Mouse (Mus musculus) kidney, embryonic 14.5 days (tissue): ENCODE results near the gene Kcnj12. TPM values are rescaled to one million over a fixed set of nuclear protein-coding genes. Genes with fewer than 3 reads are reported as not detected.
A peak's percentile ranks its signal among the peaks of the same experiment; 100 is the strongest.

Experiments used
- ATAC-seq: fragments of 200-750 bp; cut with Nextera tagmentation; 2 replicates; pipeline ENCODE4 v1.8.0; 2017; ENCODE audit warnings: moderate number of reproducible peaks, mild to moderate bottlenecking, moderate TSS enrichment, moderate library complexity; ENCODE audit not compliant: low FRiP score, low TSS enrichment
- H3K27ac ChIP-seq: fragments of 300-500 bp; sonication (generic); 2 replicates; pipeline ENCODE4 v1.5.1; 2014; ENCODE audit warnings: low read depth, mild to moderate bottlenecking, low read length, moderate library complexity, mixed read lengths
- H3K27me3 ChIP-seq: fragments of 300-500 bp; sonication (generic); 2 replicates; pipeline ENCODE4 v1.6.1; 2014; ENCODE audit warnings: mild to moderate bottlenecking, low read length; ENCODE audit not compliant: control insufficient read depth, insufficient read depth
- H3K36me3 ChIP-seq: fragments of 300-500 bp; sonication (generic); 2 replicates; pipeline ENCODE4 v1.6.1; 2014; ENCODE audit warnings: low read length, mixed read lengths; ENCODE audit not compliant: control insufficient read depth, insufficient read depth
- H3K4me1 ChIP-seq: fragments of 300-500 bp; sonication (generic); 2 replicates; pipeline ENCODE4 v1.6.1; 2014; ENCODE audit warnings: low read length, mixed read lengths; ENCODE audit not compliant: control insufficient read depth, insufficient read depth
- H3K4me2 ChIP-seq: fragments of 300-500 bp; sonication (generic); replicated peaks from 2 replicates; pipeline ENCODE4 v1.6.1; 2014; ENCODE audit warnings: low read depth, mild to moderate bottlenecking, low read length
- H3K4me3 ChIP-seq: fragments of 300-500 bp; sonication (generic); 2 replicates; pipeline ENCODE4 v1.5.1; 2014; ENCODE audit warnings: mild to moderate bottlenecking, low read length
- H3K9ac ChIP-seq: fragments of 300-500 bp; sonication (generic); 2 replicates; pipeline ENCODE4 v1.6.1; 2014; ENCODE audit warnings: low read depth, mild to moderate bottlenecking, low read length, moderate library complexity
- H3K9me3 ChIP-seq: fragments of 300-500 bp; sonication (generic); 2 replicates; pipeline ENCODE4 v1.6.1; 2016; ENCODE audit warnings: low read length; ENCODE audit not compliant: control insufficient read depth
- WGBS: fragments of 180-500 bp; shearing (Covaris S2); extraction: QIAGEN DNeasy Blood & Tissue Kit; methylation state at CpG from one replicate; pipeline ENCODE4 v1.1.7; 2014; 5-methylcytosine and 5-hydroxymethylcytosine counted together
- polyA plus RNA-seq: library from polyadenylated mRNA; unstranded; fragments of >200 nt; fragmentation: Nextera tagmentation; extraction: Ambion mirVana; gene quantifications from 2 replicates; pipeline ENCODE4 v1.2.1, GENCODE M21; 2014

Kcnj12 gene
- polyA plus RNA-seq, 1 experiment from 2014 or later, result 0.32 TPM

DNA sequence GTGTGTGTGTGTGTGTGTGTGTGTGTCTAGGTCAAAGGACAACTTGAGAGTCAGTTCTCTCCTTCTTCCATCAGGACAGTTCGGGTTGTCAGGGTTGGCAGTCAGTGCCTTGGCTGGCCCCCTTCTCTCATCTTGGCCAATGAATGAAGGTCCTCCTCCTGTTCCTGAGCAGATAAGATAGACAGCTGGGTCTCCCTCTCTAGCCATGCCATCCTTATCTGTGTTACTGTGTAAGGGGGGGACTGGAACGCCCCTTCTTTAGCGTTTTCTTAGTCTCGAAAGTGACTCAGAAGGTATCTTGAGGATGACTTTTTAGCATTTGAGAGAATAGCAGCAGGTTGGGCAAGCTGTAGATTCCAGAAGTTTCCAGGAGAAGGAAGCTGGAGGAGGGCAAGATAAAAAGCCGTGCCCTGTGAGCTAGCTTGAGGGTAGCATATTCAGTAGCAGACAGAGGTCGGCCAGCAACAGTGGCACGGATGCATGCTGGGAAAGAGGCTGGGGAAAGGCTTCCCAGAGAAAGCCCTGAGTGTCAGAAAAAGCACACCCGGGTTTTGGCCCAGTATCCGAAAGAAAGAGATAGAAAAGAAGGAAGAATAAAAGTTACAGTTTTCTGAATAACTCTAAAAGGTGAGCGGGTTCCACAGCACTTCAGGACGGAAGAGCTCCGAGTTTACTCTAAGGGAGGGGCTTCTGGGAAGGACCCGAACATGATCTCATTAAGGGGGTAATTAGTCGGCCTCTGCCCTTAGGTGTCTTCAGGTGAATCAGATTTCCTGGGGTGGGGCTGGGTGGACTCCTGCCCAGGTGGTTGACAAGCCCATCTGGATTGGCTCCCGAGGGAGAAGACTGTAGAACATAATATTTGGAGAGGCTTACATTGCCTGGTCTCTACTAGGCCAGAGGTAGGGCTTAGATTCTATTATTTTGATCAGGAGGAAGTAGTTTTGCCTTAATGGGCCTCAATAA, 53.3 kb downstream of the Kcnj12 start:
- no peaks in the 10 kb centered on the region for H3K27me3 ChIP-seq
- no peak for ATAC-seq
- 73% methylated on average over 15 of the region's 15 CpGs for WGBS
- H3K4me2 ChIP-seq, result no peak overlapping the region
- H3K4me3 ChIP-seq, result no peak overlapping the region
- H3K9ac ChIP-seq, result no peak overlapping the region
- no peak overlapping the region for H3K27ac ChIP-seq
- H3K4me1 ChIP-seq, result 0 out of 2 replicates have a peak, but pooled peaks cover 3% of the 10 kb centered on the region
- no peaks in the 10 kb centered on the region for H3K9me3 ChIP-seq
- H3K36me3 ChIP-seq, result no peaks in the 10 kb centered on the region

DNA sequence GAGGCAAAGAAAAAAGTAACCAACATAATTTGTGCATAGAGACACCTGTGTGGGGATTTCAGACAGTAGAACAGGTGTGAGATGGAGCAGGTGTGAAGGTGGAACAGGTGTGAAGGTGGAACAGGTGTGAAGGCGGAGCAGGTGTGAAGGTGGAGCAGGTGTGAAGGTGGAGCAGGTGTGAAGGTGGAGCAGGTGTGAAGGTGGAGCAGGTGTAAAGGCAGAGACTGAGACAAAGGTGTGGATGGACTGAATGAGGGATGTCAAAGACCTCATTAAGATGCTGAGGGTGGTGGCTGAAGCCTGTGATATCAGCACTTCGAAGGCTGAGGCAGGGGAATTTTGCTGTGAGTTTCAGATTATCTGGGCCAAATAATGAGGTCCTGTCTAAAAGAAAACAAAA, 59.3 kb downstream of the Kcnj12 start:
- no peak overlapping the region for H3K9ac ChIP-seq
- H3K4me3 ChIP-seq, result no peak overlapping the region
- no peak overlapping the region for H3K4me2 ChIP-seq
- no peaks in the 10 kb centered on the region for H3K27me3 ChIP-seq
- H3K36me3 ChIP-seq, result no peaks in the 10 kb centered on the region
- WGBS, result 88% methylated on average over 2 of the region's 2 CpGs
- H3K4me1 ChIP-seq, result no peaks in the 10 kb centered on the region
- ATAC-seq, result no peak
- no peaks in the 10 kb centered on the region for H3K9me3 ChIP-seq
- no peak overlapping the region for H3K27ac ChIP-seq

DNA sequence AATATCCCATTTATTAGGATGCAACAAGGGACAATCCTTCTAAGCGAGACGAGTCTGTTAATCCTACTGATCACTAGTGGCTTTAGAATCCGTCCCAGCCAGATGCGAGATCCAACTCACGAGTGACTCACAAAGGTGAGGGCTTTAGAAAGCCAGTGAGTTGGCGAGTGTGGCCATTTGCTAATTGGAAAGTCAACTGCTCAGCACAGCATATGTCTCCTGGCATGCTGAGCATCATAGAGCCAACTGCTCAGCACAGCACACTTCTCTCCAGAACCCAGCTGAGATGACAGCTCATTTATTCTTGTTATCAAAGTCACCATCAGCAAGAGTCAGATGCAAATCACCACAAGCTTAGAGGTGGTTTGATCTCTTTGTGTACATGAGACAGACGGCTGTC, 67.8 kb downstream of the Kcnj12 start:
- Histone ChIP-seq H3K9ac (no peak overlapping the region), H3K9me3 (no peaks in the 10 kb centered on the region; the same call in 1 of the 2 replicates), H3K4me3 (no peak overlapping the region), H3K27ac (no peak overlapping the region), H3K4me1 (no peaks in the 10 kb centered on the region), H3K4me2 (no peak overlapping the region), H3K36me3 (no peaks in the 10 kb centered on the region), H3K27me3 (no peaks in the 10 kb centered on the region)
- ATAC-seq, result no peak
- 81% methylated on average over 7 of the region's 7 CpGs for WGBS

DNA sequence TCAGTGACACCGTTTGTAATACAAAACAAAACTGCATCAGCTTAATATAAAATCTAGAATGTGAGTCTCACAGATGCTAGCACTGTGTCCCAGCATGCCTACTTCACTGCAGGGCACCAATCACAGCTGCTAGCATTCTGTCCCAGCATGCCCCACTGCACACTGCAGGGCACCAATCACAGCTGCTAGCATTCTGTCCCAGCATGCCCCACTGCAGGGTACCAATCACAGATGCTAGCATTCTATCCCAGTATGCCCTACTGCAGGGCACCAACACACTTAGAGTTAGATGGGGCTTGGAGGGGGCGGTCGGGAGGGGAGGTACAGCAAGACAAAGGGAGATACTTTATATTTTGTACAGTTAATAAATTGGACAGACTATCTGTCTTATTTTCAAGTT, 68.8 kb downstream of the Kcnj12 start:
- H3K4me2 ChIP-seq, result no peak overlapping the region
- H3K9ac ChIP-seq, result no peak overlapping the region
- H3K27me3 ChIP-seq, result no peaks in the 10 kb centered on the region
- H3K4me1 ChIP-seq, result no peaks in the 10 kb centered on the region
- H3K9me3 ChIP-seq, result no peaks in the 10 kb centered on the region; the same call in 1 of the 2 replicates
- no peak overlapping the region for H3K4me3 ChIP-seq
- no peak for ATAC-seq
- H3K36me3 ChIP-seq, result no peaks in the 10 kb centered on the region
- H3K27ac ChIP-seq, result no peak overlapping the region
- 68% methylated on average over 3 of the region's 3 CpGs for WGBS

DNA sequence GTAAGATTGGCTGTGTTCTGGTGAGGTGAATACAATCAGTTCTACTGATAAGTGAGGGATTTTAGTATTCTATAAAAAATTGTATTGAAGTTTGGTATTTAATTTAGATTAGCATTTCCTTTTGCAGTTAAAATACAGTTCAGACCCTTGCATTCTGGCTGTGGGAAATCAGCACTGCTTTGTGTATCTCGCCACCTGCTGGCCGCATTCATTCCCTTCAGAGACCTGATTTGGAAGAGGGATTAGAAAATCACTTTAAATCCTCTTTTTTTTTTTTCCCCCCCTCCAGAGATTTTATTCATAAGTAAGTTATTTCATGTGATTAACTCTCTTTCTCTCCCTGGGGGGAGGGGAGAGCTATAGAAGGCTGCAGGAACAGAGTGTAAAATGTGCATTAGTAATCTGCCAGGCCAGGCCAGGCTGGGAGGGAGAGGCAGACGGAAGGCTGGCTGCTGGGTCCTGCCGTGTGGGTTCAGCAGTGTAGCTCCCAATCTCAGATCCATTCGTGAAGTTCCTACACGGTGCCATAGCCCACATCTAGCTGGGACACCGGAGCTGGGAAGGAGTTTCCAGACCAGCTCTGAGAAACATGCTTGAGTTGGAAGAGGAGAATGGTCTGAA, 69.4 kb downstream of the Kcnj12 start:
- H3K9me3 ChIP-seq, result no peaks in the 10 kb centered on the region; the same call in 1 of the 2 replicates
- 28% methylated on average over 7 of the region's 7 CpGs for WGBS
- no peak overlapping the region for H3K27ac ChIP-seq
- H3K27me3 ChIP-seq, result no peaks in the 10 kb centered on the region
- no peaks in the 10 kb centered on the region for H3K36me3 ChIP-seq
- H3K4me1 ChIP-seq, result no peaks in the 10 kb centered on the region
- no peak overlapping the region for H3K9ac ChIP-seq
- ATAC-seq, result no peak
- H3K4me2 ChIP-seq, result no peak overlapping the region
- H3K4me3 ChIP-seq, result no peak overlapping the region

DNA sequence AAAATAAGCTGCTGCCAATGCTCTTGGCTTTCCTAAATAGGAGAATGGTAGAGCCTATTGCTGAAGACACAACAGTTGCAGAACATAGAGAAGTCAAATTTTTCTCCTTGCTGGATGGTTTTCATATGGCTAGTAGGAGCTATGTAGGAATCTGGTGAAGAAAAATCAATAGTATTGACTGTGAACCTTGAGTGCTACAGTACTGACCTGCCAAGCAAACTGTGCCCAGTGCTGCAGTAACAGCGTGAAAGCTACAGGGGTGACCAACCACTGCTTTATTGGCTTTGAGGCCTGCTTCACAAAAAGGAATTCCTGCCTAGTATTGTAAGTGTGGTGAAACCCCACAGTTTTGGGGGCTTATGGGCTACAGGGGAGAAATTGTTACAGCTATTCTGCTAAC, 75.7 kb downstream of the Kcnj12 start:
- 45% methylated on average over 1 of the region's 1 CpGs for WGBS
- Histone ChIP-seq H3K4me3 (no peak overlapping the region), H3K4me1 (no peaks in the 10 kb centered on the region), H3K36me3 (no peaks in the 10 kb centered on the region), H3K27ac (no peak overlapping the region), H3K27me3 (no peaks in the 10 kb centered on the region), H3K4me2 (no peak overlapping the region), H3K9ac (no peak overlapping the region), H3K9me3 (no peaks in the 10 kb centered on the region; the same call in 1 of the 2 replicates)
- ATAC-seq, result no peak

DNA sequence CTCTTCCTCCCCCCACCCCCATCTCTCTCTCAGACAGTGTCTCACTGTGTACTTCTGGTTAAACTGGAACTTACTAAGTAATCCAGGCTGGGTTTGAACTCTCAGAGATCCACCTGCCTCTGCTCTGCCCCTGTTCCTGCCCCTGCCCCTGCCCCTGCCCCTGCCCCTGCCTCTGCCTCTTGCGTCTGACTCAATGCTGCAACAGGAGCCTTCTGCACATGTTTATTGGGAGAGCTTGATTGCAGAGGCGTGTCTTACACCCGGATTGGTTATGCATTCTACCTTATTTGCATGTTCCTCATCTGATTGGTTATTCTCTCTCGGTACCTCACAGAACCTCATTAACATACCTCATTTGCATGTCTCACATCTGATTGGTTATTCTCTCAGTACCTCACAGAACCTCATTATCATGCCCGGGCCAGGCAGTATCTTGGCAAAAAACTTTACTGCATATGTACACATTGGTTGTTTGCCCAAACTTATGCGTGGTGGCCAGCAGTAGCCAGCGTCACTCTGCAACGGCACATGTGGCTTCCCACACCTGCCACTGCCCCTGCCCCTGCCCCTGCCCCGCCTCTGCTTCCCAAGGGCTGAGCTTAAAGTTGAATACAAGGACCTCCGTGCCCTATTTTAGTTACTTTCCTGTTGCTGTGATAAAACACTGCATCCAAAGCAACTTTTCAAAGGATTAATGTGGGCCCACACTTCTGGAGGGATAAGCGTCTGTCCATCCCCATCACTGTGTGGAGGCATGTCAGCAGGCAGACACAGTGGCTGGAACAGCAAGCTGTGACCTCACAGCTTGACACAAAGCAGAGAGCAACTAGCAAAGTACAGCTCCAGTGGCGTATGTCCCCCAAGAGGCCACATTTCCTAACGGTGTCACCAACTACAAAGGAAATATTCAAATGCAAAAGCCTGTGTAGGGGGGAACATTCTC, 80.3 kb downstream of the Kcnj12 start:
- Histone ChIP-seq H3K9ac (no peak overlapping the region), H3K9me3 (no peaks in the 10 kb centered on the region), H3K36me3 (no peaks in the 10 kb centered on the region), H3K27ac (no peak overlapping the region), H3K4me3 (no peak overlapping the region), H3K4me1 (0 out of 2 replicates have a peak, but pooled peaks cover 2% of the 10 kb centered on the region), H3K4me2 (no peak overlapping the region), H3K27me3 (no peaks in the 10 kb centered on the region)
- WGBS, result 73% methylated on average over 12 of the region's 13 CpGs
- ATAC-seq, result no peak

DNA sequence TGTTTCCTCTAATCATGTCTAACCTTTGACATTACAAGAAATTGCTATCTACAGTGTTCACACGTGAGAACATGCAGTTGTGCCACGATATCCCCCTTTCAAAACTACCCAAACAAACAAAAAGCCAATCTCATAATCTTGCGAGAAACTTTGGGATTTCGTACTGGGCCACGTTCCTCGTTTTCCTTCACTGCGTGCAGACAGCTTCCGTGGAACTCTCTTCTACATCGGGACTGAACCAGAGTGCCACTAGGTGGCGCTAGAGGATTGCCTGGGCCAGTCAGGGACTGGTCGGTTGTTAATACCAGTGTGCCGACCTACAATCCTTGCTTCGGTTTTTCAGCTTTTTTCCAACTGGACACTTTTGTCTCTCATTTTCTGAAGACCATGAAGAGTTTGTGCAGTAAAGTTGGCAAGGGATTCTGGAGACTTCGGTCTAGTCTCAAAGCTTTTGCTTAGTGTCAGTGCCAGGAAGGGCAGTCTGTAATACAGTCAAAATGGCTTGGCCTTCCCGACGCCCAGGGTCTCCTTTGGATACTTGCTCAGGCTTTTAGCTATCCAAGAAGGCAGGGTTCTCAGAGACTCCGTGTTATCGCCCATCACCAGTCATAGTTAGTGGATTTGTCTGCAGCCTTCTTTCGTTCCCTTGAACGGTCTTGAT, 82.0 kb downstream of the Kcnj12 start:
- no peak overlapping the region for H3K4me3 ChIP-seq
- no peak overlapping the region for H3K27ac ChIP-seq
- ATAC-seq, result peak; percentile 91
- 21% methylated on average over 20 of the region's 20 CpGs for WGBS
- H3K4me2 ChIP-seq, result peak overlapping the region; percentile 17
- no peak overlapping the region for H3K9ac ChIP-seq
- no peaks in the 10 kb centered on the region for H3K36me3 ChIP-seq
- H3K9me3 ChIP-seq, result no peaks in the 10 kb centered on the region
- no peaks in the 10 kb centered on the region for H3K27me3 ChIP-seq
- 0 out of 2 replicates have a peak, but pooled peaks cover 2% of the 10 kb centered on the region for H3K4me1 ChIP-seq
